Mouse (Mus musculus): ENCODE results near the gene Elavl2.

The Elavl2 gene

DNA sequence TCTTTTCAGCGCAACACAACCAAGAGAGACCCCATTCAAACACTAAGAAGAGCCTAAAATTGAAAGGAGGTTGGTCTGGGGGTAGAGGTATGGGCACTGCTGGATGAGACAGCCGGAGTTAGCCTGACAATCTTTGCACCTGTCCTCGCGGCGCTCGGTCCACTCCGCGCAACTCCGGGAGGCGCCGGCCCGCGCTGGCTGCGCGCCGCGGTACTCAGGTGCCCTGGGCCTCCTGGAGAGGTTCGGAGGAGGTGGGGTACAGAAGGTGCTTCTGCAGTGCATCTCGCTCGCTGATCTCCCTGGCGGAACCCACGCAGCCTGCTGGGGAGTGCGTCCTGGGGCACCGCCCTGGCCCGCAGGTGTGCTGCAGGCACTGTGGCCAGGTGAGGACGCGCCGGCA lies at the start of gene Elavl2:
TSS of gene Elavl2 (minus strand) at position 363 of the 400 bp plus-strand sequence.
- DNase-seq = no peak

DNA sequence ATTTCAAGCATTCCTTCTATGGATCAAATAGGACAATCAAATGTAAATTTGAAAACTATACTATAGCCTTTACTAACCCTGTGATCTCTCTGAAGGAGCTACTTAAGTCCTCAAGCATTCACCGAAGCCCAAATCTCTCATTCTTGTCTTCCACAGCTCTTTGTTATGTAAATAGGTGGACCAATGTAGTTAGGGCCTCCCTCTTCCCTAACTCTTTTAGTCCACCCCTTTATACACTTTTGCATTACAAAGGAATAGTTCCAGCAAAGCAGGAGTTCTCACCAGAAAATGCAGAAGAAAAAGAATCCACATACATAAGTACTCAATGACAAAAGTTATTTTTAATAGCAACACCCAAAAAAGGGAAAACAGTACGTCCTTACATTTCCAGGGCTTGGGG lies 47.3 kb upstream of the Elavl2 start:
- DNase-seq = no peak

DNA sequence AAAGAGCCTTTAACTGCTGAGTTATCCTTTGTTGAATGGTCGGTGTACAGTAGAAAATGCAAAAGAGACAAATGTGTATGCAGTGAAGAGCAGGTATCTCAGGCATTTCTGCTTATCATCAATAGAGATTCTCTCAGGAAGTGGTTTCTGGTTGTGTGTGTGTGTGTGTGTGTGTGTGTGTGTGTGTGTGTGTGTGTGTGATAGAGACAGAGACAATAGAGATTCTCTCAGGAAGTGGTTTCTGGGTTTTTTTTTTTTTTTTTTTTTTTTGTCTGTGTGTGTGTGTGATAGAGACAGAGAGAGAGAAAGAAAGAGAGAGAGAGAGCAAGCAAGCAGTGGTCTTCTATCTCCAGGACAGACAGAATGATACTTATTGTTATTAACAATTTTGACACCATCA lies 15.0 kb upstream of the Elavl2 start:
- no peak for DNase-seq

DNA sequence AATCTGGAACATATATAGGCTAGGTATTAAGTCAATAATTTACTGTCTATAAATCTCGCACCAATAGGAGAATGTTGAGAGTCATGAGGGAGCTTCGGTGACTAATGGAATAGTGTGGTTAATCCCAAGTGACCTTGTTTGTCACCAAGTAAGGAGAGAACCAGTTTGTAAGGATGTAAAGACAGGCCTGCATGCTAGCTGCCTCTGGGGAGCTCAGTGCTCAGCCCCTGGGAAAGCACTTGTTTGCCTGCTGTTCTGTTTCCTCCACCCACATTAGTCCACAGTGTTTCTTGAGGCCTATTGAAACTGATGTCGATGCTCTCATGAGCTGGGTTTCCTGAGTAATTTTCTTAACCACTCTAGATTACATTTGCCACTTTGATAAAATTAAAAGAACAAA lies 4.5 kb upstream of the Elavl2 start:
- DNase-seq = no peak

DNA sequence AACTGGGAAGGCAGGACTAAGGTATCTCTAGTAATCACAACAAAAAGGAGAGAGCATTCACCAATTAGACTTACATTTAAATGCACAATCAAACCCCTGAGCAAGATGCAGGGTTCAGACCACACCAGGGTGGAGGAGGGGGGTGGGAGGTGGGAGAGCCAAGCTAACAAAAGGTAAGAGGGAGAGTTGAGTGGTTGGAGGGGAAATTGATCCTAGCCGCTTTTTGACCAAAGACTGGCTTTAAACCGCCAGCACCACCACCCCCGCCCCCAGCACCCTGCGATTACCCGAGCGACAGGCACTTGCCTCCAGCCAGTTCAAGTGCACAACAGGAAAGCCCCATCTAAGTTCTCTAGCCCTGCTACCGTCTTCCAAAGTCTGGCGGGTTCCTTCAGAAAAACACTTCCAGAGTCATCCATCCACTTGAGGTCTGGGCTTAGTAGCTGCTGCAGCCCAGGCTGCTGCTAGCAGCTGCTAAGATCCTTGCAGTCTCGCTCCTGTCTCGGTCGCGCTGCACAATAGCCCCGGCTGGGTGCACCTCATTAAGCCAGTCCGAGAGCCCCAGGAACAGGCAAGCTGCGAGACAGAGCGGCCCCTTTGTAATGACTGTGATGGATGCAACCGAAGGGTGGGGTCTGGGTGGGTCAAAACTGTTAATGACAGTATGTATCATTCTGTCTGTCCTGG lies 932 bp downstream of the Elavl2 start:
- DNase-seq = no peak

DNA sequence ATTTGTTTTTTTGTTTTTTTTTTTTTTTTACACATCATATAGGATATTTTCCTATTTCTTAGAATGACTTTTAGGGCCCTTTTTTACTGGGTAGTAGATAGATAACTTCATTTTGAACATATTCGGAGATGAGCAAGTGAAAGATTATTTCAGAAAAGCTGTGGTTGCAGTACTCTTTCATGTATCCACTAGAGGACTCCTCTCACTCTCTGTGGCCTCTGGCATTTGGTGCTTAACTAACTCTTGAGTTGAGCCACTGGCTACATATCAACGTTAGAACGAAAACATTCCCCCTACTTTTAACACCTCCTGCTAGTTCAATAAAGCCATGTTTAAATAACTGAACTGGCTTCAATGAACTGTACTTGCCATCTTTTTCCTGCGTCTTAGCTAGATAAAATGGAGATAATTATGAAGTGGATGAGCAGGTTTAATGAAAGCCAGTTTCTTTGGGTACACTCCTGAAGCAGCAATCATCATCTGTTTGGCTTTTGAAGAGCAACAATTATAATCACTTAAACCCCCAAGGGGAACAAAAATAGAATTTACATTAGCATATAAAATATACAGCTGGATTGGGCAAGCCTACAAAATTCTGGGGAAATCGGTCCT lies 8.5 kb downstream of the Elavl2 start:
- no peak for DNase-seq

DNA sequence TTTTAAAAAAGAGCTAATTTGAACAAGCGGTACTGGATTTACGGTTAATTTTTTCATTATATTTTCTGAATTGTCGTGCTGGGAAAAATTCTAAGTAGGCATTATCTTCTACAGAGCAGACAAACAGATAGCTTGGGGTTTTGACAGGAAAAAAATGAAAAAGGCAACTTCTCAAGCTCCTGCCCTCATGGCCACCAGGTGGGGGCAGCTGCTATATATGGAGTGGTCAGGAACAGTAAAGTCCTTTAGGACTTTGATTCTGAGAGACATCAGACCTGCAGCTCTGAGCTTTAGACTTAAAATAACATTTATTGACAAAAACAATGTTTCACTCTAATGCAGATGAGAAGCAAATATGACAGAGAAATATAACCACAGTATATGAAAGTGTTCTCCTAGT lies 12.9 kb downstream of the Elavl2 start:
- no peak for DNase-seq

DNA sequence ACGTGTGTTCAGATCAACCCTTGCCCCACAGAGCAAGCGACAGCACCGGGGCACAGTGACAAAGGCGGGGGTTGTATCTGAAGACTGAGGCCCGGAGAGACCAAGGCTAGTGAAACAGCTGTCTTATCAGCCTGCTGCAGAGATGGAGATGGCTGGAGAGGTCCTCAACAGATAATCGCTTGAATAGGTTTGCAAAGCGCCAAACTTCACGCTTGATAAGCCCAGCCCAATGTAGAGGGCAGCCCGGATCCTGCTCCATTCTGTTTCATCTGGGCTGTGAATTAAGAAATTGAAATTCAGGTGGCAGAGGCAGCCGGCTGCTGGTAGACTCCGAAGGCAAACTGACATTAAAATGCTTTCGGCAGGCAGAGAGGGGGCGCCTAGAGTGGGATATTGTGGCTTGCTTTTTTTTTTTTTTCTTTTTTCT lies 19.4 kb downstream of the Elavl2 start:
- no peak for DNase-seq

DNA sequence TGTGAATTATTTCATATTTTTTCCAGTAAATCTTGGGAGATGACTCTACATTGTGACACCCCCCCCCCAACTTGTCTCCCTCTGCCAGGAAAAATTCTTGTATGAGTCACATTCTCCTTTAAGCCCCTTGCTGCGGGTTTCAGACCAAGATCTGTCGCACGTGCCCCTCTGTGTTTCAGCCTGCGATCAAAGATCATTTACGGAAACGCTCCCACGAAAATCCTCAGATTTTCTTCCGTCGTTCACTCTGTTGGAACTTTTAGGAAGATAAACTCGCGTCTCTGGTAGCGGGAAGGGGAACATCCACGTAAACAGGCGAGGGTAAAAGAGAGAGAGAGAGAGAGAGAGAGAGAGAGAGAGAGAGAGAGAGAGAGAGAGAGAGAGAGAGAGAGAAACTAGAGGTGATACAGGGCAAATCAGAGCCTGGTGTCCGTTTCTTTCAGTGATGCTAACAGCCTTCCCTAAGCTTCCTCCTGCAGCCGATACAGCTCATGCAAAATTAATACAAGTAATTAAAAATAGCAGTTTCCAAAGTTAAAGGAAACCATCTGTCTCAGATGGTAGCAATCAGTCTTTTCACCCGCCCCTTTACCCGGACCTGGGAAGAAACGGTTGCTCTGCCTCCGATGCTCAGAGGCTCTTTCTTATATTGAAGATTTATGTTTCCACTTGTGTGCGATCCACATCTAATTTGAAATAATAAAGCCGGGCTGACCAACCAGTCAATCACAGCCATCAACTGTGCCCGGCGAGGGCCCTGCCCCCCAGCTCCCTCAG lies 20.1 kb downstream of the Elavl2 start:
- DNase-seq = no peak

DNA sequence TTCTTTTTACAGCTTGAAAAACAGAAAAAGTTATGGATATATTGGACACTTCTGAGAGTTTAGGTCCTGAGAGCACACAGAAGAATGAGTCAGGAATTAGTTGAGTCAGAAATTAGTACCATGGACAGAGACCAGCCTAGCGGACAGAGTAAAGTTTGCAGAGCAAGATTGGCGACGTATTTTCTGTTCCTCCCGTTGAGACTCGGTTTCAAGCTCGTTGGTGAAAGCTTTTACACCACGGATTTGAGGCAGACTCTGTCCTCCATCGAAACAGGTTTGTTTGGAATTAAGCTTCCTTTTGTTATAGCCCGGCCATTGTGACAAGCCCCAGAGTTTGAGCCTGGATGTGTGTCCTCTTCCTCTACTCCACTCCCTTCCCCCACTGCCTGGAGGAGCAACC lies 21.0 kb downstream of the Elavl2 start:
- DNase-seq = no peak

DNA sequence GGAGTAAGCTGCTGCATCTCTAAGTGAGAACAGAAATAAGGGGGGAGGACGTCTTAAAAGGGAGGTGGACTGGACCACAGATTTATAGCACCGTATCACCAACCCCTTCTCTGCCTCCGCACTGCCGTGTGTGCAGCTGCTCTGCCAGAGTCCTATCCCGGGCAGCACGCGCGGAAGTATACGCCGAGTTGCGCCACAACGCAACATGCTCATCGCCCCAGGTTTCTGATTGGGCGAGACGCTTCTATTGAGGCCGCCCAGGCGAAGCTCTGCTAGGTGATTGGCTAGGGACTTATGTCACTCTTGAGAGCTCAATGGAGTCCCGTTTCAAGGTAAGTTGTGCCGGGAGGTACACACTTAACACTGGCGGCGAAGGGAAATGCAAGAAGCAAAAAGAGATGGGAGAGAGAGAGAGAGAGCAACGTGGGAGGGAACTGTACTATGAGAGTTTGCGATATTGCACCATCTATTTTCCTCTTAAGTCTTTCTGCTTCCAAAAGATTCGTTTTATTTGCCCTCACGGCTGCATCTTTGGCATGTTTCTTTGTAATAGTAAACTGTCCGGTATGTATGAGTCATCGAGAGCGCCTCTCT lies 24.2 kb downstream of the Elavl2 start:
- DNase-seq = peak; percentile 12

DNA sequence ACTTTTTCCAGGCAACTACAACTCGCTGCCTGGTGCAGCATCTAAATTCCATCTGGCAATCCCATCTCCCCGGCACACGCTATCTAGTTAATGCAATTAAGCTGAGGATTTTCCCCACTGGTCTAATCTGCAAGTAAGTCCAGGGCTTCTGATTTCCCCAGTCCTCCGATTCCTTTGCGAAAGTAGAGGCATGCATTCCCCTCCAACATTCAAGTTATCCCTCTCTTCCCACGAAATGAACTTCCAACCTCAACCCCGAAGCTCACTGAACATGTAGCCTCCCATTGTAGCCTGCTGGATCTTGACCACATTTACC lies 25.3 kb downstream of the Elavl2 start:
- DNase-seq = no peak

DNA sequence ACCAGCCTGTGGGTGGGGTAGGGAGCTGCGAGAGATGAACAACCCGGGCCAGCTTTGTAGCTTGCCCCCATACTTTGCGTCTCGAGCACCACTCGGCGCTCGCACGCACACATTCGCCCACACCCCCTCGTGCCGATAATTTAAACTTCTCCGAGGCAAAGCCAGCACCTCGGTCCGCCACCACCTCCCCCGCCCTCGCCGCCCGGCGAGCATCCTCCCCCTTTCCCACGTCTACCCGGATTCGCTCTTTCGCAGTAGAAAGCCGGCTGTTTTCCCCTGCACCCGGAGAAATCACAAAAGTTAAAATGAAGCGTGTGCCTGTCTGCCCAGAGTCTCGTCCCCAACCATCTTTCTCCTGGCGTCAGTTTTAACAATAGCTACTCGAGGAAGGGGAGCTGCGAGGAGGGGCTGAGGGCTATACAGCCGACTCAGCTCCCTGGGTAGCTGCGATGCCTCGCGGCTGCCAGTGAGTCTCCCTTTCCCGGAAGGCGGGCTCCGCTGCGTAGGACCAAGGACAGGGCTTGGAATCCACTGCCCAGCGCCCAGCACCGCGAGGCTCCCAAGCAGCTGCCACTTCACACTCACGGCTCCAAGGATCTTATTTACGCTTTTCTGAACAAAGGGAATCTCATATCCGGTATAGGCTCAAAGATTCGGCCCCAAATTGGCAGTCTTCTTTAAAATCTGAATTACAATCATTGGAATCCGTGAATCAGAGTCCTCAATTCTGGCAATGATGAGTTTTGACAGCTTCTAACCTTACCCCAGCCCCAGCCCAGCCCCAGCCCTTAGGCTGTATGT lies 25.8 kb downstream of the Elavl2 start:
- DNase-seq = no peak

DNA sequence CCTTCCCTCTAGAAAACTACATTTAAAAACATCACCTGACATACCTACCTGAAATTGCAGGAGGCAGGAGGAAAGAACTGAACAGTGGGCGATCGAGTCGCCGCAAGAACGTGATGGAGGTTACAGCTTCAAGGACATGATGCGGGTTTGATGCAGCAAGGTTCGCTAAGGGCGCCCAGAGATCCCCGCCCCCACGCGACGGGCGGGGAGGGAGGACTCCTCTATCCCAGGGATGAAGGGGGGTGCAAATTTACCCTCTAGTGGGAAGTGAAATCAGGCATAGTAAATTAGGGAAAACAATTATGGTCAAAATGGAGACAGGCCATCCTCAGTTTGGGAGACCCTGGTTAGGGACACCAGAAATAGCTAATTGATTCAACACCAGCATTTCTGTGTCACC lies 27.7 kb downstream of the Elavl2 start:
- no peak for DNase-seq

DNA sequence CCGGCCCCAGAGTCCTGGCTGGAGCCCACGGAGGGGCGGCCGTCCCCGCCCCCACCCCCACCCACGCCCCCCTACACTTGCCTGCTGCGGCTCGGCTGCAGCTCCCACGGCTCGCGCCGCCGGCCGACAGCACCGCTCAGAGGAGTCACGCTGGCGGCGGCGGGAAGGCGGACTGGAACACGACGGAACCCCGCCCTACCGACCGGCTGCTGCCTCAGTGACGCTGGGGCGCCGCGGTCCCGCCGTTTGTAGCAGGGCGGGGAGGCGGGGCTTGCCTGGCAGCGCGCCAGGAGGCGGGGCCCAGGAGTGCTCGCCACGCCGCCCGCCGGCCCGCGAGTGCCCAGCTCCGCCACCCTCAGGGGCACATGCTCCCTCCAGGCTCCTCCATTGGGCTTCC lies 28.8 kb downstream of the Elavl2 start:
- no peak for DNase-seq

DNA sequence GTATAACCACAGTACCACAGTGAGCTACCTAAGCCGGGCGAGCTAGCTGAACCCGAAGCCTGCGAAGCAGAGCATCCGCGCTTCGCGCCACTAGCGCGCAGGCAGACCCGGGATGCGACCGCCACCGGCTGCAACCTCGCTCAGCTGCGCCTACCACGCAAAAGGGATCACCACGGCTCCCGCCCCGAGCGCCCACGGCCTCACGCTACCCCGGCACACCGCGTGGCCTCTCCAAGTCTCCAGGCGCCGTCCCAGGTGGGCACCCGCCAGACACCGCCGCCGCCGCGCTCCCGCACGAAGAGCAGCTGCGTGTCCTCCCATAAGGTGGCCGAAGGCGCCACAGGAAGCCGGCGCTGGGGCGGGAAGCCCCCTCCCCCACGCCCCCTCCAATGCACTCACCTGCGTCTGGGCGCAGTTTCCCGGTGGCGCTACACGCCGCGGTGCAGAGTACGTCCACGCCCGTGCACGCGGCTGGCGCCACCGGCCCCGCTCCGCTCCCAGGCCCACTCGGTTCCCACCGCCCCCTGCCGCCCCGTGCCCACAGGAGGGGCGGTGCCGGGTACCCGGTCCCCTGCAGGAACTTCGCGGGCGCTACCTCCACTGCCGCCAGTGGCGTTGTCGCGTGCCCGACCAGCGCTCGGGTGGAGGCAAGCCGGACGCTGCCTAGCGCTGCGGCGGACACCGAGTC lies 29.3 kb downstream of the Elavl2 start:
- DNase-seq = no peak

DNA sequence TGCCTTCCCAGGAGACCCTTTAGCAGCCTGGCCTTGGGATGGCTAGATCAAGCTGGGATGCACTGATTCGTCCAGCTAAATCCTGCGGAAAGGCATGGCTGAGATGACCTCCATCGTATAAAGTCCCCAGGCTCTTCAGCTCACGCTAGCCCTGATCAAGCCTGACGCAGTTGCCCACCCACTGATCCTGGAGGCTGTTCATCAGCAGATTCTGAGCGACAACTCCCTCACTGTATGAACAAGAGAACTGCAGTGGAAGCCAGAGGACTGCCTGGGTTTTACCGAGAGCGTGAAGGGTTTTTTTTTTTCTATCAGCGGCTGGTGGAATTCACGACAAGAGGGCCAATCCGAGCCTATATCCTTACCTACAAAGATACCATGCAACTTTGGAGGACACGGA lies 35.3 kb downstream of the Elavl2 start:
- DNase-seq = no peak

DNA sequence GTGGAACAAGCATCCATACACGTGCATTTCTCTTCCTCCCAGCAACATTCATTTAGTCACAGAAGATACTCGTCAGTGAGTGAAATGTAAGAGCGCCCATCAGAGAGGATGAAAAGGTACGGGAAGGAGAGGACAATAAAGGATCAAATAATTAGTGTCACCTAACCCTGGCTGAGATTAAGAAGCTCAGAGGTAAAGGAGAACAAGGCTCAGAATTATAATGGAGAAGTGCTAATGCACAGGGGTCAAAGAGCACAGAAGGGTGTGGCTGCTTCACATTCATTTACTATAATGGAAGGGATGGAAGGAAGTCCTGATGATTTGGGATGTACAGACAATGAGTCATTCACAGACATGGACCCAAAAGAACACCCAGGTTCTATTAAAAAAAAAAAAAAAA lies 36.6 kb downstream of the Elavl2 start:
- no peak for DNase-seq

DNA sequence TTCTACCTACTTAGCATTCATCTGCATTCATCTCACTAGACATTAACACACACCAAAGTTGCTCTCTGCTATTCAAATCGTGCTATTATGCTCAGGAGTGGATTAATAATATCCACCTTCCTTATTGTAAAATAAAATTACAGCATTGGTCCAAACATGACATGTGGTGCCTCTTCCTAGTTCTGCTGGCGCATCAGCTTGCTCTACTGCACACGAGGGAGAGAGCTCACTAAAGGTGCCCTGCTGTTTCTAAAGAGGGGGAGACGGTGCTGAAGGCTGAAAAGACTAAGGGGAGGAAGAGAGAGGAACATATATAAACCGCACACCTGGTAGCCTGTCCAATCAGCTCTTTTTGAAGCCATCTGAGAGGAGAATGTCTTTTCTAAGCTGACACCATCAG lies 38.1 kb downstream of the Elavl2 start:
- DNase-seq = no peak

DNA sequence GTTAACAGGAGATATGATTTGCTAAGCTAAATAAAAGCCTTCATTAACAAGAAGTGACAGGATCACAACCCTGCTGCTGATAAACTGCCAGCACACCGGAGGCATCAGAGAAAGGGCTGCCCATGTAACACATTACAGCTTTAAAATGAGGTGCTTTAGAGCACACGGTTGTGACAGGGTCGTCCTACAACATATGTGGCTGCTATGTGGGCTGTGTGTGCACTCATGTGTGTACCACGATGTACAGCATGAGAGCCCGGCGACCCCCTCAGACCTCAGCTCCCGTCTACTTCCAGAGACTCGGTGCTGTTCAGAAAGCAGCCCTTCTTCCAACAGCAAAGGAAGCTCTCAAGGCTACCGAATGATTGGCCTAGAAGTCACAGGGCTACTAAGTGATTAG lies 47.4 kb downstream of the Elavl2 start:
- no peak for DNase-seq

DNA sequence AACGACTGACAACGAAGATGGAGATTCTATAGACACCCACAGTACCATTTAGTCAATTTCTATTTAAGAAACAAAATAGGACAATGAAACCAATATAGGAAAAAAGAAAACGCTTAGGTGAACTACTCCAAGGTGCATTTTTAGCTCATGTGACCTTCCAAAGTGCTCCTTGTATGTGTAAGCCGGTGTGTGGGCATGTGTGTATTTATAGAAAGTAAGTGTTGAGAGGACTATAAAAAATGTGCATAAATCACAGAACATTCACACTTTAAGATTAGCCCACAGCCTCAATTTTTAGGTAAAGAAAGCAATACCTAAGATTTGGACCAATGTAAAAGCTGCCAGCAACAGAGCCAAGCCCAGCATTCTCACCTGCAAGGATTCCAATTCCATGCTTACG lies 51.0 kb downstream of the Elavl2 start:
- no peak for DNase-seq

DNA sequence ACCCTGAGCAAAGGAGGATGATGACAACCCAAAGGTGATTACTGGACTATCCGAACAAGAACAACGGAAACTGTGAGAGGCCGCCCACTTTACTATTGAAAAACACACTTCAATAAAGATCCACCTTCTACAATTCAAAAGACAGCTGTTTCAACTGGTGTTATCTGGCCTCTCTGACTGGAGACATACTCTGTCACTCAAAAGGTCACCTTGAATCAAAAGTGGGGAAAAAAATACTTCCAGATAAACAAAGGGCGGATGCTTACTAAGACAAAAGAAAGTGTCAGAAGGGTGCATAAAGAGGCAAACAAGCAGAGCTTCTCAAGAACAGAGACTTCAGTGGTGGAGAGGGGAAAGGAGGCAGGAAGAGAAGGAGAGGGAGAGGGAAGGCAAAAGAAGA lies 66.4 kb downstream of the Elavl2 start:
- DNase-seq = no peak

DNA sequence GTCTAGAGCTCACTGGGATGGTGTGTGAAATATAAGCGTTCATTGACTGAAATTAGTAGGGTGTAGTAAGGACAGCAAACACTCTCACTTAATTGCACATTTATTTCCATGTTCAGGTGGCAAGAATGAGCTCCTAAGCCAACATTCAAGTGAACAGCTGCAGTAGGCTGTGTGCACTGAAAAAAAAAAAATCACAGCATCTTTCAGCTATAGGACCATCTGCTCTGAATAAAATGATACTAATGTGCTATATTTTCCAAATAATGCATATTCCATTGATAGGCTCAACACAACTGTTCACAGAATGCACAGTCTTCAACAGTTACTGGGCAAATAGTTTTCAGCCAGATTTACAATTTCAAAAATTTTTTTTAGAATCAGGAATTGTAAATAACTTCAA lies 89.8 kb downstream of the Elavl2 start:
- no peak for DNase-seq
